Mouse (Mus musculus): ENCODE measurements at regions not wholly inside any gene's neighbourhood (a gene's known extent, or its start where the extent isn't known, plus 50 kb on each side); places are given as distances from the start of the nearest gene placed in this dataset.

DNA sequence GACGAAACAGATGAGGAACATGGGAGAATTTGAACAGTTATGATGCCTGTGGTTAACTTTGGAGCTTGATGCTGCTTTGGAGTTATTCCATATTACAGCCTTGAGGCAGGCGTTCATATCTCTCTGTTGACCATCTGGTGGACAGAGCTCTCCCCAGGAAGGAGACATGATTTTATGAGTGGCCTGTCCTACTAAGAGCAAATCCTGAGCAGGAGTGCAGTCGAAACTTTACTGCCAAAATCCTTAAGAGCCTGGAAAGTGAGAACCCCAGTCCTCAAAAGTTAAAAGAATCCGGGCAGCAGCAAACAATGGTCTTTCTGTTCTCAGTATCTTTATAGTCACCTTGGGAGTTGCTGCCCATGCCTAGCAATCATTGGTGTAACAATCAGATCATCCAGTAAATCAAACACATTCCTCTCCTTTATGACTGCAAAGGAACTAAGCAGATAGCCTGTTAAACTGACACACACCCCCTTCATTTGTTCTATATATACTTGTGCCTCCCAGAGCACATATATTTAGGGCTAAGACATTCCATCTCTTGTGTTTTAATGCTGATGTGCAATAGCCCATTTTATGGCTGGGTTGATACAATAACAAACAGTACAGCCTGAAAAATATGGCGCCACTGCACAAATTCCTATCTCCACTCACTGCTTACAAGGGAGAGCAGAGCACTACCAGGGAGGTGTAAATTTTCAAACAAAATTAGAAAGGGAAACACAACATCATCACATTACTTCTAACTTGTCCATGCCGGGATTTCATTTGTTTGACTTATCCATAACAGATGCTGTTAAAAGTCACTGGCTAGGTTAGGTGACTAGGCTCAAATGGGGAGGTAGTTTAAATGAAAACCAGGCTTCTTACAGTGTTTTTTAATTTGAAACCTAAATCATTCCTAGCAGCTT, 312.5 kb upstream of the Gm11146 start:
- TF ChIP-seq CTCF (IDR thresholded peaks at IDR 0.05) (no peak), POLR2A (IDR thresholded peaks at IDR 0.05; ENCODE audit: insufficient read depth, low read depth, low read length) (no peak)

Data from heart, adult 2 months (tissue).